Mouse (Mus musculus) liver, embryonic 13.5 days (tissue): ENCODE measurements around the gene Eftud2. TPM values are rescaled to one million over a fixed set of nuclear protein-coding genes. Genes with fewer than 3 reads are reported as not detected.

Source experiments
- ATAC-seq: fragments of 200-750 bp; cut with Nextera tagmentation; 2 replicates; pipeline ENCODE4 v1.8.0; 2017; ENCODE audit warnings: low read depth, mild to moderate bottlenecking, moderate number of reproducible peaks, moderate library complexity
- DNase-seq: peaks from one replicate; pipeline ENCODE4 v3.0.0; 2022
- H3K27ac ChIP-seq: fragments of 300-500 bp; sonication (generic); 2 replicates; pipeline ENCODE4 v1.5.1; 2015; ENCODE audit warnings: moderate library complexity, mild to moderate bottlenecking, inconsistent platforms
- H3K27me3 ChIP-seq: fragments of 300-500 bp; sonication (generic); 2 replicates; pipeline ENCODE4 v1.6.1; 2015; ENCODE audit warnings: mild to moderate bottlenecking, inconsistent platforms
- H3K36me3 ChIP-seq: fragments of 300-500 bp; sonication (generic); 2 replicates; pipeline ENCODE4 v1.6.1; 2015; ENCODE audit warnings: mild to moderate bottlenecking, inconsistent platforms
- H3K4me1 ChIP-seq: fragments of 300-500 bp; sonication (generic); replicated peaks from 2 replicates; pipeline ENCODE4 v1.6.1; 2015; ENCODE audit warnings: inconsistent platforms
- H3K4me2 ChIP-seq: fragments of 300-500 bp; sonication (generic); 2 replicates; pipeline ENCODE4 v1.6.1; 2015; ENCODE audit warnings: inconsistent platforms, mild to moderate bottlenecking, moderate library complexity
- H3K4me3 ChIP-seq: fragments of 300-500 bp; sonication (generic); replicated peaks from 2 replicates; pipeline ENCODE4 v1.5.1; 2015; ENCODE audit warnings: mild to moderate bottlenecking, inconsistent platforms
- H3K9ac ChIP-seq: fragments of 300-500 bp; sonication (generic); 2 replicates; pipeline ENCODE4 v1.6.1; 2015; ENCODE audit warnings: mild to moderate bottlenecking, inconsistent platforms
- H3K9me3 ChIP-seq: fragments of 300-500 bp; sonication (generic); replicated peaks from 2 replicates; pipeline ENCODE4 v1.6.1; 2016; ENCODE audit warnings: inconsistent platforms
- WGBS: fragments of 180-500 bp; shearing (Covaris S2); methylation state at CpG from one replicate; pipeline ENCODE4 v1.1.7; 2015; ENCODE audit not compliant: insufficient replicate concordance; 5-methylcytosine and 5-hydroxymethylcytosine counted together
- polyA plus RNA-seq: library from polyadenylated mRNA; unstranded; fragments of >200 nt; fragmentation: Nextera tagmentation; extraction: Ambion mirVana; gene quantifications from 2 replicates; pipeline ENCODE4 v1.2.1, GENCODE M21; 2015

Gene Eftud2
- polyA plus RNA-seq, 1 experiment from 2014 or later: 144 TPM

GRCm38 (mm10) chr11:102818121-102819020 lies 62.4 kb downstream of the Eftud2 start:
- H3K27ac ChIP-seq: peak overlapping the region; percentile 61; the same call in 1 of the 2 replicates
- DNase-seq (no peak), ATAC-seq (no peak)
- peak overlapping the region; percentile 58 for H3K9ac ChIP-seq
- no peaks in the 10 kb centered on the region for H3K36me3 ChIP-seq
- under 1% methylated on average over 87 of the region's 92 CpGs for WGBS
- peaks cover 77% of the 10 kb centered on the region for H3K27me3 ChIP-seq
- H3K9me3 ChIP-seq: no peaks in the 10 kb centered on the region
- peaks cover 11% of the 10 kb centered on the region for H3K4me1 ChIP-seq
- peak overlapping the region; percentile 67 for H3K4me2 ChIP-seq
- peak overlapping the region; percentile 57 for H3K4me3 ChIP-seq

GRCm38 (mm10) chr11:102814881-102815280 lies 65.9 kb downstream of the Eftud2 start:
- Histone ChIP-seq H3K36me3 (no peaks in the 10 kb centered on the region), H3K9ac (no peak overlapping the region), H3K9me3 (no peaks in the 10 kb centered on the region), H3K4me2 (no peak overlapping the region), H3K27ac (no peak overlapping the region), H3K4me1 (peaks cover 11% of the 10 kb centered on the region), H3K27me3 (peaks cover 47% of the 10 kb centered on the region), H3K4me3 (no peak overlapping the region)
- ATAC-seq (no peak), DNase-seq (no peak)

GRCm38 (mm10) chr11:102810721-102811485 lies 69.9 kb downstream of the Eftud2 start:
- Histone ChIP-seq H3K27ac (no peak overlapping the region), H3K27me3 (peaks cover 8% of the 10 kb centered on the region), H3K9ac (no peak overlapping the region), H3K4me2 (no peak overlapping the region), H3K9me3 (no peaks in the 10 kb centered on the region), H3K4me3 (no peak overlapping the region), H3K36me3 (no peaks in the 10 kb centered on the region), H3K4me1 (no peaks in the 10 kb centered on the region)
- DNase-seq: no peak
- WGBS: 63% methylated on average over 4 of the region's 4 CpGs
- no peak for ATAC-seq

- Histone ChIP-seq H3K9ac (no peak overlapping the region), H3K27me3 (no peaks in the 10 kb centered on the region), H3K27ac (no peak overlapping the region), H3K4me1 (no peaks in the 10 kb centered on the region), H3K36me3 (no peaks in the 10 kb centered on the region), H3K9me3 (no peaks in the 10 kb centered on the region), H3K4me3 (no peak overlapping the region), H3K4me2 (no peak overlapping the region)
- ATAC-seq: no peak
- 34% methylated on average over 5 of the region's 5 CpGs for WGBS
- DNase-seq: no peak
Observed at GRCm38 (mm10) chr11:102808246-102808645, 72.5 kb downstream of the Eftud2 start.

GRCm38 (mm10) chr11:102803453-102803852 lies 77.3 kb downstream of the Eftud2 start:
- Histone ChIP-seq H3K4me2 (no peak overlapping the region), H3K27ac (no peak overlapping the region), H3K4me3 (no peak overlapping the region), H3K27me3 (no peaks in the 10 kb centered on the region), H3K9me3 (no peaks in the 10 kb centered on the region), H3K4me1 (no peaks in the 10 kb centered on the region), H3K36me3 (no peaks in the 10 kb centered on the region), H3K9ac (no peak overlapping the region)
- 69% methylated on average over 5 of the region's 5 CpGs for WGBS
- ATAC-seq (no peak), DNase-seq (no peak)

GRCm38 (mm10) chr11:102794157-102794556 lies 86.6 kb downstream of the Eftud2 start:
- no peak overlapping the region for H3K4me3 ChIP-seq
- no peaks in the 10 kb centered on the region for H3K9me3 ChIP-seq
- no peaks in the 10 kb centered on the region for H3K36me3 ChIP-seq
- no peaks in the 10 kb centered on the region for H3K4me1 ChIP-seq
- WGBS: 62% methylated on average over 8 of the region's 8 CpGs
- no peak for DNase-seq
- no peak overlapping the region for H3K4me2 ChIP-seq
- no peak overlapping the region for H3K27ac ChIP-seq
- ATAC-seq: no peak
- H3K9ac ChIP-seq: no peak overlapping the region
- no peaks in the 10 kb centered on the region for H3K27me3 ChIP-seq

- Histone ChIP-seq H3K4me1 (no peaks in the 10 kb centered on the region), H3K9me3 (no peaks in the 10 kb centered on the region), H3K27me3 (no peaks in the 10 kb centered on the region), H3K9ac (no peak overlapping the region), H3K4me3 (no peak overlapping the region), H3K36me3 (no peaks in the 10 kb centered on the region), H3K4me2 (no peak overlapping the region), H3K27ac (no peak overlapping the region)
- ATAC-seq (no peak), DNase-seq (no peak)
- 46% methylated on average over 14 of the region's 14 CpGs for WGBS
Observed at GRCm38 (mm10) chr11:102791682-102792445, 88.9 kb downstream of the Eftud2 start.

Other genes with a start within 250 kb of the Eftud2 start
- 0.12 TPM in 1 of 2 replicates, not detected in the other for gene Meioc, start 217.3 kb downstream of the Eftud2 start, polyA plus RNA-seq
- gene Ccdc43, start 183.2 kb downstream of the Eftud2 start, polyA plus RNA-seq: 20.6 and 25.5 TPM in 2 replicates
- gene Adam11, start 119.5 kb downstream of the Eftud2 start, polyA plus RNA-seq: 0.28 and 0.43 TPM in 2 replicates
- gene Gjc1, start 61.3 kb downstream of the Eftud2 start, polyA plus RNA-seq: 2.7 and 3.3 TPM in 2 replicates
- not detected in 2 replicates for gene Higd1b, start 45.1 kb downstream of the Eftud2 start, polyA plus RNA-seq
- gene Ccdc103, start 219 bp upstream of the Eftud2 start, polyA plus RNA-seq: 0.91 and 1.4 TPM in 2 replicates
- 0.06 TPM in 1 of 2 replicates, not detected in the other for gene Fam187a, start 4.2 kb upstream of the Eftud2 start, polyA plus RNA-seq
- 7.2 and 7.7 TPM in 2 replicates for gene Gfap, start 19.9 kb upstream of the Eftud2 start, polyA plus RNA-seq
- 9.0 and 9.3 TPM in 2 replicates for gene Kif18b, start 44.1 kb upstream of the Eftud2 start, polyA plus RNA-seq
- 0.07 and 0.10 TPM in 2 replicates for gene C1ql1, start 65.7 kb upstream of the Eftud2 start, polyA plus RNA-seq
- 47.8 and 52.2 TPM in 2 replicates for gene Nmt1, start 147.2 kb upstream of the Eftud2 start, polyA plus RNA-seq
- 29.9 and 37.3 TPM in 2 replicates for gene Dcakd, start 147.3 kb upstream of the Eftud2 start, polyA plus RNA-seq
- 0.28 and 0.50 TPM in 2 replicates for gene Plcd3, start 220.7 kb upstream of the Eftud2 start, polyA plus RNA-seq
- gene Acbd4, start 220.7 kb upstream of the Eftud2 start, polyA plus RNA-seq: 60.4 and 62.2 TPM in 2 replicates
- 2.6 and 3.0 TPM in 2 replicates for gene Hexim1, start 235.2 kb upstream of the Eftud2 start, polyA plus RNA-seq